Mouse (Mus musculus): ENCODE results near the gene Pilra. TPM values are rescaled to one million over a fixed set of nuclear protein-coding genes. Genes with fewer than 3 reads are reported as not detected.

The Pilra gene
- total and polyA plus RNA-seq, 3 experiments, result 0.97 to 3.1 (median 2.6) TPM

- intact Hi-C loops (cut with DNase I), result loop anchor here (5.0 to 10.0 kb wide), 4 partner anchors 279 to 799 kb away; partner anchors contain the start of genes Ephb4, Plod3, Pop7 and Znhit1
- no peak overlapping the region for H3K27ac ChIP-seq
- no peaks in the 10 kb centered on the region for H3K27me3 ChIP-seq (ENCODE audit: control insufficient read depth, insufficient read depth, low read length)
- peaks cover 11% of the 10 kb centered on the region for H3K36me3 ChIP-seq (ENCODE audit: control insufficient read depth, insufficient read depth, low read length)
- WGBS, result 51% methylated on average over 9 of the region's 9 CpGs
- peak overlapping the region; percentile 13; the same call in 1 of the 2 replicates for H3K4me3 ChIP-seq
- H3K4me1 ChIP-seq (ENCODE audit: control insufficient read depth, insufficient read depth, low read length), result peaks cover 20% of the 10 kb centered on the region
- H3K79me2 ChIP-seq (replicated peaks; ENCODE audit: control insufficient read depth, insufficient read depth, low read length), result peaks cover 4% of the 10 kb centered on the region; the same call in 1 of the 2 replicates
- DNase-seq, result no peak
- TF ChIP-seq EP300 (IDR thresholded peaks at IDR 0.05; ENCODE audit: insufficient read depth, low read depth, low read length), result no peak
- 0 out of 2 replicates have a peak, but pooled peaks have one; percentile 10 for TF ChIP-seq POLR2A (IDR thresholded peaks at IDR 0.05; ENCODE audit: insufficient read depth, low read depth, low read length)
- no peak for TF ChIP-seq CTCF (IDR thresholded peaks at IDR 0.05)
- peak overlapping the region; percentile 82 for H3K9ac ChIP-seq (ENCODE audit: low read depth, low read length)
Measured at GRCm38 (mm10) chr5:137783901-137784540, 52.1 kb downstream of the Pilra start.

GRCm38 (mm10) chr5:137782776-137783522 is 53.1 kb downstream of the Pilra start:
- DNase-seq, result no peak
- Histone ChIP-seq H3K4me3 (no peak overlapping the region), H3K36me3 (ENCODE audit: control insufficient read depth, insufficient read depth, low read length) (peaks cover 11% of the 10 kb centered on the region), H3K9ac (ENCODE audit: low read depth, low read length) (no peak overlapping the region), H3K4me1 (ENCODE audit: control insufficient read depth, insufficient read depth, low read length) (peaks cover 19% of the 10 kb centered on the region), H3K27ac (no peak overlapping the region), H3K27me3 (ENCODE audit: control insufficient read depth, insufficient read depth, low read length) (no peaks in the 10 kb centered on the region), H3K79me2 (replicated peaks; ENCODE audit: control insufficient read depth, insufficient read depth, low read length) (peaks cover 4% of the 10 kb centered on the region; the same call in 1 of the 2 replicates)
- no peak for TF ChIP-seq POLR2A (IDR thresholded peaks at IDR 0.05; ENCODE audit: insufficient read depth, low read depth, low read length)
- no peak for TF ChIP-seq EP300 (IDR thresholded peaks at IDR 0.05; ENCODE audit: insufficient read depth, low read depth, low read length)
- TF ChIP-seq CTCF (IDR thresholded peaks at IDR 0.05), result no peak
- 72% methylated on average over 13 of the region's 13 CpGs for WGBS
- intact Hi-C loops (cut with DNase I), result loop anchor here (5.0 to 10.0 kb wide), 4 partner anchors 278 to 798 kb away; partner anchors contain the start of genes Ephb4, Plod3, Pop7 and Znhit1

- 90% methylated on average over 7 of the region's 7 CpGs for WGBS
Measured at GRCm38 (mm10) chr5:137781661-137782060, 54.4 kb downstream of the Pilra start.

GRCm38 (mm10) chr5:137779053-137779933 is 56.8 kb downstream of the Pilra start:
- peaks cover 9% of the 10 kb centered on the region for H3K4me1 ChIP-seq (ENCODE audit: control insufficient read depth, insufficient read depth, low read length)
- peak overlapping the region; percentile 82 for H3K9ac ChIP-seq (ENCODE audit: low read depth, low read length)
- WGBS, result 1% methylated on average over 82 of the region's 83 CpGs

More at GRCm38 (mm10) chr5:137781661-137782060, 54.4 kb downstream of the Pilra start:
- TF ChIP-seq POLR2A (IDR thresholded peaks at IDR 0.05; ENCODE audit: insufficient read depth, low read depth, low read length), result no peak
- TF ChIP-seq CTCF (IDR thresholded peaks at IDR 0.05), result no peak
- H3K36me3 ChIP-seq (ENCODE audit: control insufficient read depth, insufficient read depth, low read length), result peaks cover 11% of the 10 kb centered on the region
- peaks cover 4% of the 10 kb centered on the region; the same call in 1 of the 2 replicates for H3K79me2 ChIP-seq (replicated peaks; ENCODE audit: control insufficient read depth, insufficient read depth, low read length)
- peaks cover 17% of the 10 kb centered on the region for H3K4me1 ChIP-seq (ENCODE audit: control insufficient read depth, insufficient read depth, low read length)
- no peak overlapping the region for H3K27ac ChIP-seq
- H3K4me3 ChIP-seq, result no peak overlapping the region
- no peak overlapping the region for H3K9ac ChIP-seq (ENCODE audit: low read depth, low read length)
- DNase-seq, result no peak
- intact Hi-C loops (cut with DNase I), result loop anchor here (5.0 to 10.0 kb wide), 4 partner anchors 277 to 797 kb away; partner anchors contain the start of genes Ephb4, Plod3, Pop7 and Znhit1
- H3K27me3 ChIP-seq (ENCODE audit: control insufficient read depth, insufficient read depth, low read length), result no peaks in the 10 kb centered on the region

GRCm38 (mm10) chr5:137778635-137779034 is 57.4 kb downstream of the Pilra start, which contains the start of gene Ppp1r35:
Gene Ppp1r35, plus strand, starts transcription at chr5:137778849.
- DNase-seq, result peak; percentile 97 to 99
- H3K27ac ChIP-seq, result peak within 1 kb of the TSS; percentile 92
- no peaks in the 10 kb centered on the region for H3K27me3 ChIP-seq (ENCODE audit: control insufficient read depth, insufficient read depth, low read length)
- H3K4me3 ChIP-seq, result peak within 1 kb of the TSS; percentile 70
- H3K9ac ChIP-seq (ENCODE audit: low read depth, low read length), result peak within 1 kb of the TSS; percentile 82
- no peaks in the 10 kb centered on the region for H3K79me2 ChIP-seq (replicated peaks; ENCODE audit: control insufficient read depth, insufficient read depth, low read length)
- 0 out of 2 replicates have a peak, but pooled peaks cover 3% of the 10 kb centered on the region for H3K36me3 ChIP-seq (ENCODE audit: control insufficient read depth, insufficient read depth, low read length)
- H3K4me1 ChIP-seq (ENCODE audit: control insufficient read depth, insufficient read depth, low read length), result peaks cover 3% of the 10 kb centered on the region
- intact Hi-C loops (cut with DNase I), result no loop called here
- under 1% methylated on average over 31 of the region's 31 CpGs for WGBS
- TF ChIP-seq POLR2A (IDR thresholded peaks at IDR 0.05; ENCODE audit: insufficient read depth, low read depth, low read length), result peak; percentile 72
- no peak for TF ChIP-seq CTCF (IDR thresholded peaks at IDR 0.05)
- TF ChIP-seq EP300 (IDR thresholded peaks at IDR 0.05; ENCODE audit: insufficient read depth, low read depth, low read length), result 0 out of 2 replicates have a peak, but pooled peaks have one; percentile 70

More at GRCm38 (mm10) chr5:137779053-137779933, 56.8 kb downstream of the Pilra start:
- peak overlapping the region; percentile 92 for H3K27ac ChIP-seq
- no peaks in the 10 kb centered on the region for H3K27me3 ChIP-seq (ENCODE audit: control insufficient read depth, insufficient read depth, low read length)
- peak in 1 of 2 experiments; percentile 38 for DNase-seq
- peak overlapping the region; percentile 70 for H3K4me3 ChIP-seq
- intact Hi-C loops (cut with DNase I), result no loop called here
- H3K36me3 ChIP-seq (ENCODE audit: control insufficient read depth, insufficient read depth, low read length), result peaks cover 9% of the 10 kb centered on the region
- TF ChIP-seq EP300 (IDR thresholded peaks at IDR 0.05; ENCODE audit: insufficient read depth, low read depth, low read length), result no peak
- TF ChIP-seq CTCF (IDR thresholded peaks at IDR 0.05), result no peak
- no peak for TF ChIP-seq POLR2A (IDR thresholded peaks at IDR 0.05; ENCODE audit: insufficient read depth, low read depth, low read length)
- peaks cover under 1% of the 10 kb centered on the region; the same call in 1 of the 2 replicates for H3K79me2 ChIP-seq (replicated peaks; ENCODE audit: control insufficient read depth, insufficient read depth, low read length)

Data from heart, adult 2 months (tissue).